8 mouse cellular contexts compared by ENCODE assay signal in the genomic region with DNA sequence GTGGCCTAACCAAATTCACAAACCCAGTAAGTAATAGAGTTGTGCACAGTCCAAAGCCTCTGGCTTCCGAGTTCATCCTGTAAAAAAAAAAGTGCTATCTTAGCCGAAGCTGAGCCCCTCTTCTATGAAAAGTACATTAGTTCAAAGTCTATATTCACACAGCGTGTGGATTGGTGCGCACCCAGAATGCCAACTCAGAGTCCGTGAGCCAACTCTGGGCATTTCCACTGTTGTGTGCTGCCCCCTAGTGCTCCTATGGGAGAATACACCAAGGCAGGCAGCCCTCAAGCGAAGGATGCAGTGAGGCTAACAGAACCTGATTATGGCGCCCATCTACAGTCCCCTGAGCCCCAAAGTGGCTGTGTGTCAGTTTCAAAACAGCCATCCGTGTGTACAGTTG. TPM values are rescaled to one million over a fixed set of nuclear protein-coding genes. Genes with fewer than 3 reads are reported as not detected.
DNase-seq lines count a peak whose midpoint lies in the region; ATAC-seq lines count a peak whose summit lies in the region.

No protein-coding gene starts in this region.

- peak; percentile 95 for DNase-seq in midbrain, embryonic 11.5 days (ENCODE audit: low spot score, missing footprints)
- DNase-seq in cerebellum, adult 18-20 months, result peak; percentile 87 to 89
- peak; percentile 84 for DNase-seq in induced T-regulatory cell, adult 2 months (ENCODE audit: low read depth)
- peak; percentile 66 to 67 for DNase-seq in left cerebral cortex, postnatal 10 days (ENCODE audit: extremely low spot score in 1 of 2, low spot score in 2 of 2)
- peak; percentile 86 for DNase-seq in midbrain, embryonic 14.5 days
- DNase-seq in spleen, postnatal 14 days (ENCODE audit: low spot score in 2 of 2), result peak; percentile 33 to 52

- H3K9me3 ChIP-seq in midbrain, embryonic 11.5 days (ENCODE audit: control insufficient read depth, low read length), result no peaks in the 10 kb centered on the region
- no peaks in the 10 kb centered on the region for H3K9me3 ChIP-seq in midbrain, embryonic 13.5 days
- no peaks in the 10 kb centered on the region for H3K9me3 ChIP-seq in forebrain, embryonic 16.5 days (ENCODE audit: control insufficient read depth, low read length)
- no peaks in the 10 kb centered on the region for H3K9me3 ChIP-seq in midbrain, embryonic 14.5 days (ENCODE audit: control insufficient read depth, low read length)

- H3K4me3 ChIP-seq in midbrain, embryonic 11.5 days (ENCODE audit: low read depth, low read length), result no peak overlapping the region
- H3K4me3 ChIP-seq in midbrain, embryonic 13.5 days (replicated peaks), result no peak overlapping the region
- H3K4me3 ChIP-seq in forebrain, embryonic 16.5 days (replicated peaks; ENCODE audit: low read length), result no peak overlapping the region
- H3K4me3 ChIP-seq in midbrain, embryonic 14.5 days (replicated peaks; ENCODE audit: low read depth, low read length), result no peak overlapping the region

- intact Hi-C loops in left cerebral cortex, postnatal 10 days (cut with DNase I), result no loop called here

- no peak overlapping the region for H3K27ac ChIP-seq in midbrain, embryonic 11.5 days (ENCODE audit: low read depth, low read length)
- H3K27ac ChIP-seq in midbrain, embryonic 13.5 days, result no peak overlapping the region
- no peak overlapping the region for H3K27ac ChIP-seq in forebrain, embryonic 16.5 days (ENCODE audit: low read length)
- no peak overlapping the region for H3K27ac ChIP-seq in midbrain, embryonic 14.5 days (replicated peaks; ENCODE audit: low read depth, low read length)

- no peak overlapping the region for H3K4me2 ChIP-seq in midbrain, embryonic 11.5 days
- no peak overlapping the region for H3K4me2 ChIP-seq in midbrain, embryonic 13.5 days (replicated peaks)
- no peak overlapping the region for H3K4me2 ChIP-seq in forebrain, embryonic 16.5 days (ENCODE audit: low read length)
- no peak overlapping the region for H3K4me2 ChIP-seq in midbrain, embryonic 14.5 days (ENCODE audit: low read length)

- H3K9ac ChIP-seq in midbrain, embryonic 11.5 days (ENCODE audit: low read length), result no peak overlapping the region
- H3K9ac ChIP-seq in midbrain, embryonic 13.5 days (replicated peaks), result no peak overlapping the region
- no peak overlapping the region for H3K9ac ChIP-seq in forebrain, embryonic 16.5 days (replicated peaks; ENCODE audit: low read depth, low read length)
- no peak overlapping the region for H3K9ac ChIP-seq in midbrain, embryonic 14.5 days (replicated peaks; ENCODE audit: low read length)

- no peaks in the 10 kb centered on the region for H3K4me1 ChIP-seq in midbrain, embryonic 11.5 days (ENCODE audit: control insufficient read depth, insufficient read depth, low read length)
- no peaks in the 10 kb centered on the region for H3K4me1 ChIP-seq in midbrain, embryonic 13.5 days (replicated peaks)
- H3K4me1 ChIP-seq in forebrain, embryonic 16.5 days (replicated peaks; ENCODE audit: control insufficient read depth, insufficient read depth, low read length), result peaks cover 11% of the 10 kb centered on the region
- no peaks in the 10 kb centered on the region for H3K4me1 ChIP-seq in midbrain, embryonic 14.5 days (ENCODE audit: control insufficient read depth, insufficient read depth, low read length)

- H3K36me3 ChIP-seq in midbrain, embryonic 11.5 days (ENCODE audit: control insufficient read depth, insufficient read depth, low read length), result no peaks in the 10 kb centered on the region
- H3K36me3 ChIP-seq in midbrain, embryonic 13.5 days, result no peaks in the 10 kb centered on the region
- H3K36me3 ChIP-seq in forebrain, embryonic 16.5 days (ENCODE audit: control insufficient read depth, insufficient read depth), result no peaks in the 10 kb centered on the region
- H3K36me3 ChIP-seq in midbrain, embryonic 14.5 days (ENCODE audit: control insufficient read depth, insufficient read depth, low read length), result no peaks in the 10 kb centered on the region

- 12% methylated on average over 8 of the region's 8 CpGs for WGBS in midbrain, embryonic 11.5 days
- WGBS in midbrain, embryonic 13.5 days, result 15% methylated on average over 8 of the region's 8 CpGs
- 11% methylated on average over 8 of the region's 8 CpGs for WGBS in forebrain, embryonic 16.5 days
- whole genome bisulfite sequencing in midbrain, embryonic 14.5 days, result 13% methylated on average over 8 of the region's 8 CpGs

- ATAC-seq in midbrain, embryonic 11.5 days (ENCODE audit: low FRiP score), result no peak
- ATAC-seq in midbrain, embryonic 13.5 days, result no peak
- ATAC-seq in forebrain, embryonic 16.5 days, result peak; percentile 64; the same call in 1 of the 2 replicates
- no peak for ATAC-seq in midbrain, embryonic 14.5 days (ENCODE audit: low FRiP score, low TSS enrichment)

- H3K27me3 ChIP-seq in midbrain, embryonic 11.5 days (ENCODE audit: control insufficient read depth, insufficient read depth, low read length), result peaks cover 4% of the 10 kb centered on the region; the same call in 1 of the 2 replicates
- H3K27me3 ChIP-seq in midbrain, embryonic 13.5 days, result peaks cover 21% of the 10 kb centered on the region
- H3K27me3 ChIP-seq in forebrain, embryonic 16.5 days (replicated peaks; ENCODE audit: control insufficient read depth, insufficient read depth, low read length), result peaks cover 12% of the 10 kb centered on the region
- peaks cover 10% of the 10 kb centered on the region; the same call in 1 of the 2 replicates for H3K27me3 ChIP-seq in midbrain, embryonic 14.5 days (ENCODE audit: control insufficient read depth, insufficient read depth, low read length)

RNA-seq across cellular contexts. Expression of a gene that starts 5.8 kb away (rescaled TPM):
- 0.15 and 0.51 TPM in 2 replicates for polyA plus RNA-seq in midbrain, embryonic 11.5 days (2014; fragmentation: Nextera tagmentation; extraction: Ambion mirVana)
- polyA plus RNA-seq in midbrain, embryonic 13.5 days (2015; fragmentation: Nextera tagmentation; extraction: Ambion mirVana), result 0.15 and 0.24 TPM in 2 replicates
- polyA plus RNA-seq in forebrain, embryonic 16.5 days (2015; fragmentation: Nextera tagmentation; extraction: Ambion mirVana), result 0.35 and 0.44 TPM in 2 replicates
- total RNA-seq in left cerebral cortex, postnatal 10 days (2021), result under 1 TPM in 1 of 2 experiments, not detected in 1; 0.47 TPM
- 0.19 and 0.37 TPM in 2 replicates for polyA plus RNA-seq in midbrain, embryonic 14.5 days (2014; fragmentation: Nextera tagmentation; extraction: Ambion mirVana)

RNA-seq across cellular contexts. Expression of a gene that starts 14.6 kb away (rescaled TPM):
- polyA plus RNA-seq in midbrain, embryonic 11.5 days (2014; fragmentation: Nextera tagmentation; extraction: Ambion mirVana), result 1.5 TPM in 2 replicates
- 1.2 and 1.9 TPM in 2 replicates for polyA plus RNA-seq in midbrain, embryonic 13.5 days (2015; fragmentation: Nextera tagmentation; extraction: Ambion mirVana)
- polyA plus RNA-seq in forebrain, embryonic 16.5 days (2015; fragmentation: Nextera tagmentation; extraction: Ambion mirVana), result 6.5 and 9.2 TPM in 2 replicates
- total RNA-seq in left cerebral cortex, postnatal 10 days (2021), result 100 to 1,000 TPM; 114 to 119 TPM
- 5.5 and 7.8 TPM in 2 replicates for polyA plus RNA-seq in midbrain, embryonic 14.5 days (2014; fragmentation: Nextera tagmentation; extraction: Ambion mirVana)

RNA-seq across cellular contexts. Expression of a gene that starts 32.8 kb away (rescaled TPM):
- 330 and 336 TPM in 2 replicates for polyA plus RNA-seq in midbrain, embryonic 11.5 days (2014; fragmentation: Nextera tagmentation; extraction: Ambion mirVana)
- 256 and 272 TPM in 2 replicates for polyA plus RNA-seq in midbrain, embryonic 13.5 days (2015; fragmentation: Nextera tagmentation; extraction: Ambion mirVana)
- polyA plus RNA-seq in forebrain, embryonic 16.5 days (2015; fragmentation: Nextera tagmentation; extraction: Ambion mirVana), result 256 and 259 TPM in 2 replicates
- total RNA-seq in left cerebral cortex, postnatal 10 days (2021), result 100 to 1,000 TPM; 106 to 120 TPM
- polyA plus RNA-seq in midbrain, embryonic 14.5 days (2014; fragmentation: Nextera tagmentation; extraction: Ambion mirVana), result 162 and 163 TPM in 2 replicates

RNA-seq across cellular contexts. Expression of a gene that starts 33.0 kb away (rescaled TPM):
- 0.22 and 0.53 TPM in 2 replicates for polyA plus RNA-seq in midbrain, embryonic 11.5 days (2014; fragmentation: Nextera tagmentation; extraction: Ambion mirVana)
- 0.17 and 0.31 TPM in 2 replicates for polyA plus RNA-seq in midbrain, embryonic 13.5 days (2015; fragmentation: Nextera tagmentation; extraction: Ambion mirVana)
- polyA plus RNA-seq in forebrain, embryonic 16.5 days (2015; fragmentation: Nextera tagmentation; extraction: Ambion mirVana), result 0.09 and 0.14 TPM in 2 replicates
- total RNA-seq in left cerebral cortex, postnatal 10 days (2021), result not detected
- polyA plus RNA-seq in midbrain, embryonic 14.5 days (2014; fragmentation: Nextera tagmentation; extraction: Ambion mirVana), result 0.09 and 0.15 TPM in 2 replicates

RNA-seq across cellular contexts. Expression of a gene that starts 40.2 kb away (rescaled TPM):
- polyA plus RNA-seq in midbrain, embryonic 11.5 days (2014; fragmentation: Nextera tagmentation; extraction: Ambion mirVana), result not detected in 2 replicates
- polyA plus RNA-seq in midbrain, embryonic 13.5 days (2015; fragmentation: Nextera tagmentation; extraction: Ambion mirVana), result not detected in 2 replicates
- not detected in 2 replicates for polyA plus RNA-seq in forebrain, embryonic 16.5 days (2015; fragmentation: Nextera tagmentation; extraction: Ambion mirVana)
- total RNA-seq in left cerebral cortex, postnatal 10 days (2021), result not detected
- polyA plus RNA-seq in midbrain, embryonic 14.5 days (2014; fragmentation: Nextera tagmentation; extraction: Ambion mirVana), result not detected in 2 replicates

Comparison
In these comparisons a context has a peak if more than half of its experiments do, and no peak if none do; other contexts are left out.
1. DNase-seq: peak in every context shown above with its lines; median percentile 95 in midbrain, embryonic 11.5 days; 88 in cerebellum, adult 18-20 months; 86 in midbrain, embryonic 14.5 days; 84 in induced T-regulatory cell, adult 2 months; 66 in left cerebral cortex, postnatal 10 days; 42 in spleen, postnatal 14 days.